Mouse (Mus musculus): ENCODE measurements around the gene Hba-a2.

Hba-a2 gene

DNA sequence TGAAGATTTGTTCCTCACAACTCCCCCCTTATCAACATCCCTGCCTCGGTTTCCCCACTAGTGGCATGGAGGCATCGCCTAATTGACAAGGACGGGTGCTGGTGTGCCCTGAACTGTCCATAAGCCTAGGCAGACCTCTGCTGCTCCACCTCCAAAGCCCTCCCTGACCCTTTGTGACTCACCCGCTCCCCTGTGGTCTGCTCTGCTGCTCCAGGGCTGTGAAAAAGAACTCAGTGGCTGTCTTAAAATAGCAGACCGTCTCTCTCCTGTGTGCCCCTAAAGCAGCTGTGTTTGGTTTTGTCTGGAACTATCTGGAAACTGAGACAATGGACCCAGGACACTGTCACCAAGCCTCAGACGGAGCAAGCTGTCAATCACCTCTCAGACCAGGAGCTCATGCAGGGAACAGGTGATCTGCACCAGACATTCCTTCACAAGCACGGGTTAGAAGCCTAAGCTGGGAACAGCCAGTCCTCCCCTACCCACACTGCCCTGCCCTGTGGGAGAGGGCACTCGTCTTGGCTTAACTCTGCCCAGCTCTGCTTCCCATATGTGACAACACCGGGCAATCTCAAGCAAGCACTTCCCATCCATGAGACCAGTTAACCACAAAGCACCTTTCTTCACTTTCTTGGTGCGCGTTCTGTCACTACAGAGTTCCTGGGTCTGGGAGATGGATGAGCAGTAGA, 24.4 kb downstream of the Hba-a2 start:
- no peak for DNase-seq (ENCODE audit: low read depth)

DNA sequence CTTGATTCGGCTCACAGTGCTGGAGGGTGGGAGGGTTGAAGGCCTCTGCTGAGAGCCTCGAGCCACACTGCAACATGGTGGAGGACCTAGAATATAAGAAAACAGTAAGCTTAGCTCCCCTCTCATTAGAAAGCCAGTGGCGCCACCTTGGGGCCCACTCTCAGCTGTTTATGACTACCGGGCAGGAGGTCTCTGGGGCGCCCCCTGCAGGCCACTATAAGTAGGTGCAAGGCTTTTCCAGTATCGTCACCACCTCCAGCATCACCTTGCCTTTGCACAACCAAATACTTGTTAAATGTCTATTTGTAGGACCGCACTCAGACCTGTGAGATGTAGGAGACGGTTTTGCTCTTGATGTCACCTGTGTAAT, 24.9 kb downstream of the Hba-a2 start:
- DNase-seq (ENCODE audit: low read depth) = peak; percentile 72

- peak; percentile 75 for DNase-seq (ENCODE audit: low read depth)
These were observed 28.3 kb downstream of the Hba-a2 start for GRCm38 (mm10) chr11:32324609-32325008.

DNA sequence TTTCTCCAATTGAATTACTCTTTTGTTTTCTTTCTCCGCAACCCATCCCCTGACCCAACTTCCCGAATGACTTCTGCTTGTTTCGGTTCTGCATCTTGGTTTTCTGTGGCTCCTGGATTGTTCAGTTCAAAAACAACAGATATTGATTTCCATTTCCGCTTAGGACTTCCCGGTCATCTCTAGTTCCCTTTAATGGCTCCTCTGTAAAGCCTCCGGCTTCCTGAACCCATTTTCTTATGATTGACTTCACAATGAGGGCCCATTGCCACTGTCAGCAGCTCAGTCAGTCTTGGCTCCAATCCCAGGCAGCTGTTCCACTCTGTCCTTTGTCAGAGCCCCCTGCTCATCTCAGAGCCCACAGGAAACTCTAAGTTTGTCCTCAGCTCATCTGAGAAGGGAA, 34.8 kb downstream of the Hba-a2 start:
- DNase-seq (ENCODE audit: low read depth) = no peak

DNA sequence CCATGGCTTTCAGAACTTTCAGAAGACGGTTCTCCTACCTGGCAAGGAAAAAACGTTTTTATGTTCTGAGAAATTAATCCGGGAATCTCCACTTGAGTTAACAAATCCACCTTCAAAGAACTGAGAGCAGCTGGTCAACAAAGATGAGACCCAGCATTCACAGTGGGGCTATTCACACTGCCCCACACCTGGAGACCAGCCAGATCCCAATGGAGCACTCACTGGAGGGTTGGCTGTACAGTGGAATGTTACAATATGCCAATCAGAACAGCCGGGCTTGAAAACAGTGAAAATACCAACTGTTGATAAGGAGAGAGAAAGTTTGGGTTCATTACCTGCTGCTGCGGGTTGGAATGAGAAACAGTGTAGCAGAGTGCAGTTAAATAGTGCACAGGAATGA, 35.6 kb downstream of the Hba-a2 start:
- DNase-seq (ENCODE audit: low read depth) = no peak

- no peak for DNase-seq (ENCODE audit: low read depth)
These were observed 36.9 kb downstream of the Hba-a2 start for GRCm38 (mm10) chr11:32333235-32333634.

DNA sequence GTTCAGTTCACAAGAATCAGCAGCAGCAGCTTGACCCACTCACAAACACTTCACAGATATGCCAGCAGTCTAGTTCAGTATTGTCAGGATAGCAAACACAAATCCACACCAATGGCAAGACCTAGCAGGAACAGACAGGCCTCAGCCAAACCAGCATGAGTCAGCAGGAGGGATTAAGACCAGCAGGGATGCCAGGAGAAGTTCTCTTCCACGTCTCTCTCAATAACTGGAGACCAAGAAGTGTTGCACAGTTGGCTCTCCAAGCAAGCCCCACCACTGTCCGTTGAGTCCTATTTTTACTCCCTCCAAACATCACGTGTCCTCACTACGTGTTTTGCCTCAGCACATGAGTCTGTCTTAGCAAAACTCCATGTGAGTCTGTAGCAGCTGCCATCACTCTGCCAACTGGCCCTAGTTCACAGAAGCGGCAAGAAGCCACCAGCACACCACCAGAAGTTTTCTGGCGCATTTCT, 40.2 kb downstream of the Hba-a2 start:
- no peak for DNase-seq (ENCODE audit: low read depth)

- DNase-seq (ENCODE audit: low read depth) = no peak
These were observed 42.8 kb downstream of the Hba-a2 start for GRCm38 (mm10) chr11:32339131-32339531.

- DNase-seq (ENCODE audit: low read depth) = peak; percentile 52
These were observed 44.5 kb downstream of the Hba-a2 start for GRCm38 (mm10) chr11:32340476-32341473.

DNA sequence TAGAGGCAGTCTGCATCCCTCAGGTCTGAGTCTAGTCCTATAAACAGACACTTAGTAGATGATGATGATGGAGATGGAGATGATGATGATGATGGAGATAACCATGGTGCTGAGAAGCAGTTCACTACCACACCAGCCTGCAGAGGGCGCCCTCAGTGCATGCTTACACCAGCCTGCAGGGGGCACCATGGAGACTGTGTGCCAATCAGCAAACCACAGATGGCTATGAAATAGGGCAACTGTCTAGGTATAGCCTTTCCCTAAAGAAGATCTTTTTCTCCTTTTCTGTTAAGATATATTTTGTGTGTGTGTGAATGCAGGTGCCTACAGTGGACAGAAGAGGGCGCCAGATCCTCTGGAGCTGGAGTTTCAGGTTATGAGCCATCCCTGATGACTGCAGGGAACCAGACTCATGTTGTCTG, 46.5 kb downstream of the Hba-a2 start:
- DNase-seq (ENCODE audit: low read depth) = no peak

GRCm38 (mm10) chr11:32343350-32343749, 47.1 kb downstream of the Hba-a2 start:
- no peak for DNase-seq (ENCODE audit: low read depth)

DNA sequence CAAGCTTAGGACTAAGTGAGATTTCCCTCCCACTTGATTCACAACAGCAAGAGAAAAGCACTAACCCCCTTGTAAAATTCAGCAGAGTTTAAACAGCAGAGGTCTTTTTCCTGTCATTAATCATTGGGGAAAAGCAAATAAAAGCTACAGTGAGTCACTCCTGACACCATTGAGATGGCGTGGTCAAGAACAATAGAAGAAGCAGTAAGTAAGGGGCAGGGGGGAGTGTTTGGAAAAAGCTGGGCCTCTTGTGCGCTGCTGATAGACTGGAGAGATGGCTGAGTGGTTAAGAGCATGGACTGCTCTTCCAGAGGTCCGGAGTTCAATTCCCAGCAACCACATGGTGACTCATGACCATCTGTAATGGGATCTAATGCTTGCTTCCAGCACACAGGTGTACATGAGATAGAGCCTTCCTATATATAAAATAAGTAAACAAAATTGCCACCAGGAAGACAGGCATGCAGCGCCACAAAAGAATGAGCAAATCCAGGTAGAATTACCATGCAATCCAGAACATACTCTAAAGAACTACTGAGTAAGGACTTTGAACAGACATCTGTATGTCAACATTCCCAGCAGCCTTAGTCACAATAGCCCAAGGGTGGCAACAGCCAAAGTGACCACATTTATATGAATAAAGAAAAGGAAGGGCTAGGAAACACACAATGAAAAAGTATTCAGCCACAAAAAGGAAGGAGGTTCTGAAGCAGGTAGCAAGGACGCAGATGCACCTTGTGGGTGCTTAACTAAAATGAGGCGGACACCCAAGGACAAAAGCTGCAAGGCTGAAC, 49.4 kb downstream of the Hba-a2 start:
- no peak for DNase-seq (ENCODE audit: low read depth)

Data from c-Kit-positive CD71-negative TER-119-negative erythroid progenitor cells, embryonic 14.5 days (primary cell).